Mouse (Mus musculus): ENCODE measurements around the gene Rorb. TPM values are rescaled to one million over a fixed set of nuclear protein-coding genes. Genes with fewer than 3 reads are reported as not detected.

The Rorb gene
- polyA plus RNA-seq, 1 experiment: 0.04 TPM

DNA sequence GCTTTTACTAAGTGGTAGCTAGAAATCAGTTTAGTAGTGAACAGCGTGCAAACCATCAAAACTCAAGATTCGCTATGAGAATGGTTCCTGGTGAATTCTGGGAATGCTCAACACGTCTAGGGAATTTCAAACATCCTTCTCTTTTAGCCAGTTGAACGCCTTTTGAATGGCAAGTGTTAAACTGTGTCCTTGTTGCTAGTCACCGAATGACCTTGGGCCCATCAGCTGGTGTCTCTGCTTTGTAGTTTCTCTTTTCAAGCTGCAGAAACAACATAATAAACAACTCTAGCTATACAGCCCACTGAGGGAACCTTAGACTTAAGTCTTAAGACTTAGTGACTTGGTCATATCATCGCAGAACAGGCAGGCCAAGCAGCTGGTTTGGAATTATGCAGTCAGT, 36.2 kb downstream of the Rorb start:
- H3K27me3 ChIP-seq (ENCODE audit: control insufficient read depth, insufficient read depth, low read length): no peaks in the 10 kb centered on the region
- TF ChIP-seq POLR2A (IDR thresholded peaks at IDR 0.05; ENCODE audit: control insufficient read depth, low read depth, low read length) (no peak), CTCF (IDR thresholded peaks at IDR 0.05; ENCODE audit: control insufficient read depth, insufficient read depth, insufficient replicate concordance, low read depth, low read length) (no peak)
- H3K36me3 ChIP-seq (ENCODE audit: control insufficient read depth, insufficient read depth, low read length): no peaks in the 10 kb centered on the region

DNA sequence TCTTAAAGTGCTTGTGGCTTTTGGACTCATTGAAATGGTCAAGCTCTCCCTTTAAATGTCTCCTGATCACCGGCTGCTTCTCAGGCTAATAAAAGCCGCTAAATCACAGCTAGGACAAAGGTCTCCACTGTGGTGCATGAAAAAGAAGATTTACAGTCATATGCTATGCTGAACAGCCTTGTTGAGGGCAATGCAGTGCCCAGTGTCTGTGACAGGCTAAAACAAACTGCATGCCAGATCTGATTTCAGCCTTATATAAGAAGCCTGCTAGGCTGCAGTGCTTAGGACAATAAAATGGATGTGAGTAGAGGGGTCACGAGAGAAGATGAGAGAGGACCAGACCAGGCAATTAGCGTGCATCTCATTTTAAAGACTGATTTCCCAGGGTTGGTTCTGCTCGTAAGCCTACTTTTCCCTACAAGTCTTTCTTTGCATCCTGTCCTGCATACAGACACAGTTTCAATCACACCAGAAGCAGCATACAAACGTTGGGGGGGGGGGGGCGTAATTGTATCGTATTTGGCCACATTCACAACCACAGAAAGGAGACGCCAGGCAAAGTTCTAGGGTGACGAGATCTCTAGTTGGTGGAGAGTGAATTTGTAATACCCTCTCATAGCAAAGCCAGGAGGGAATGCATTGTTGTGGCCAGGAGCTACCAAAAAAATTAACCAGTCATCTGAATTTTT, 52.1 kb downstream of the Rorb start:
- H3K4me3 ChIP-seq (ENCODE audit: control insufficient read depth, low read depth, low read length): no peak overlapping the region
- no peaks in the 10 kb centered on the region for H3K4me1 ChIP-seq (ENCODE audit: control insufficient read depth, insufficient read depth, low read length)
- no peak overlapping the region for H3K27ac ChIP-seq (ENCODE audit: control insufficient read depth, insufficient read depth, low read depth, low read length)
- H3K27me3 ChIP-seq (ENCODE audit: control insufficient read depth, insufficient read depth, low read length): no peaks in the 10 kb centered on the region
- TF ChIP-seq CTCF (IDR thresholded peaks at IDR 0.05; ENCODE audit: control insufficient read depth, insufficient read depth, insufficient replicate concordance, low read depth, low read length) (no peak), POLR2A (IDR thresholded peaks at IDR 0.05; ENCODE audit: control insufficient read depth, low read depth, low read length) (no peak)
- no peaks in the 10 kb centered on the region for H3K36me3 ChIP-seq (ENCODE audit: control insufficient read depth, insufficient read depth, low read length)

More for the DNA sequence above, 36.2 kb downstream of the Rorb start:
- Histone ChIP-seq H3K4me1 (ENCODE audit: control insufficient read depth, insufficient read depth, low read length) (no peaks in the 10 kb centered on the region), H3K4me3 (ENCODE audit: control insufficient read depth, low read depth, low read length) (no peak overlapping the region), H3K27ac (ENCODE audit: control insufficient read depth, insufficient read depth, low read depth, low read length) (no peak overlapping the region)

DNA sequence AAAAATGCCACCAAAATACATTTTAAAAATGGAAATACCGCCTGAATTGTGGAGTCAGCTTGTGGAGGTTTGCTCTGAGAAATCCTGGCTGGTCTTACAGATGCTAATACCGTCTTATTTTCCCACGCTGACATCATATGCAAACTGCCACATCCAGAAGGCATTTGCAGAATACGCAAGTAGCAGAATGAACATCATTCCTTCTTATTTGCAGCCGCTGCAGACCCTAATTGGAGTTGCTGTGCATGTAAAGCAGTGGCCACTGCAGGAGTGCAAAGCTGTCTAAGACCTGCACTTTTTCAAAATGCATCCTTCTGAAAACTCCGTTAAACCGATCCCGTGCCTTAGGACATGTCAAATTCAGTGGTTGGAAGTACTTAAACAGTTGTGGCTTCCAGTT, 52.8 kb downstream of the Rorb start:
- TF ChIP-seq POLR2A (IDR thresholded peaks at IDR 0.05; ENCODE audit: control insufficient read depth, low read depth, low read length) (no peak), CTCF (IDR thresholded peaks at IDR 0.05; ENCODE audit: control insufficient read depth, insufficient read depth, insufficient replicate concordance, low read depth, low read length) (no peak)
- Histone ChIP-seq H3K27me3 (ENCODE audit: control insufficient read depth, insufficient read depth, low read length) (no peaks in the 10 kb centered on the region), H3K4me3 (ENCODE audit: control insufficient read depth, low read depth, low read length) (no peak overlapping the region), H3K36me3 (ENCODE audit: control insufficient read depth, insufficient read depth, low read length) (no peaks in the 10 kb centered on the region), H3K27ac (ENCODE audit: control insufficient read depth, insufficient read depth, low read depth, low read length) (no peak overlapping the region), H3K4me1 (ENCODE audit: control insufficient read depth, insufficient read depth, low read length) (no peaks in the 10 kb centered on the region)

DNA sequence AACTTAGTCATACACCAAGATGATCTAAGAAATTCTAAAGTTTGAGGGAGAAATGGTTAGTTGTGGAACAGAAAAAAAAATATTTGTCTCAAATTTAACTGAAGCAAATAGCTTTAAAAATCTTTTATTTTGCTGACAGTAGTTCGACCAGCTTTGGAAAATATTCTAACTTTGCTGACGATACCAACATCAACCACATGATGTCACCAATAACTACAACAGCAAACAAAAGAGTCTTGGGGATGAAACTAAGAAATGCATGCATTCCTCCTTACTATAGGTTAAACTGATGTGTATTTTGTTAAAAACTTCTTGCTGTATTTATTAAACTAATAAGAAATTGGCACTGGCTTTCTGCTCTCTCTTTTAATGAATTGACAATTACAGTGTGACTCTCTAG, 67.9 kb downstream of the Rorb start:
- Histone ChIP-seq H3K27me3 (ENCODE audit: control insufficient read depth, insufficient read depth, low read length) (no peaks in the 10 kb centered on the region), H3K4me3 (ENCODE audit: control insufficient read depth, low read depth, low read length) (no peak overlapping the region), H3K4me1 (ENCODE audit: control insufficient read depth, insufficient read depth, low read length) (no peaks in the 10 kb centered on the region), H3K27ac (ENCODE audit: control insufficient read depth, insufficient read depth, low read depth, low read length) (no peak overlapping the region), H3K36me3 (ENCODE audit: control insufficient read depth, insufficient read depth, low read length) (no peaks in the 10 kb centered on the region)
- no peak for TF ChIP-seq POLR2A (IDR thresholded peaks at IDR 0.05; ENCODE audit: control insufficient read depth, low read depth, low read length)
- no peak for TF ChIP-seq CTCF (IDR thresholded peaks at IDR 0.05; ENCODE audit: control insufficient read depth, insufficient read depth, insufficient replicate concordance, low read depth, low read length)

DNA sequence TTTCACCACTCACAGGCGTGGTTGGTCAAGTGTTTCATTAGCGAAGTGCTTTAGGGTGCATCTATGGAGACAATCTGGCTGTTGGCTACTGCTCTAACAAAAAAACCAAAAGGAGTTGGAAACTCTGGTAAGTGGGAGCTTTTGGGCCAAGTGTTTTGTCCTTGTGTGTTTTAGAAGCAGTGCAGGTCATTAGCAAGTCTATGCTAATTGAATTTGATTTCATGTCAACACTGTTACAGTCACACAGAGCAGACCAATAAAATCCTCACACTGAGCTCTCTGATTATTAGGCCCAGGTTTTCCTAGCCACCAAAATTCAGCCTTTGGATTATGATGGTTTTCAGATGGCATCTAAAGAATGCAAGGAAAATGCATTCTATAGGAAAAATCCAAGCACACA, 70.2 kb downstream of the Rorb start:
- Histone ChIP-seq H3K36me3 (ENCODE audit: control insufficient read depth, insufficient read depth, low read length) (no peaks in the 10 kb centered on the region), H3K27me3 (ENCODE audit: control insufficient read depth, insufficient read depth, low read length) (no peaks in the 10 kb centered on the region), H3K27ac (ENCODE audit: control insufficient read depth, insufficient read depth, low read depth, low read length) (no peak overlapping the region), H3K4me3 (ENCODE audit: control insufficient read depth, low read depth, low read length) (no peak overlapping the region), H3K4me1 (ENCODE audit: control insufficient read depth, insufficient read depth, low read length) (no peaks in the 10 kb centered on the region)
- no peak for TF ChIP-seq CTCF (IDR thresholded peaks at IDR 0.05; ENCODE audit: control insufficient read depth, insufficient read depth, insufficient replicate concordance, low read depth, low read length)
- TF ChIP-seq POLR2A (IDR thresholded peaks at IDR 0.05; ENCODE audit: control insufficient read depth, low read depth, low read length): no peak

DNA sequence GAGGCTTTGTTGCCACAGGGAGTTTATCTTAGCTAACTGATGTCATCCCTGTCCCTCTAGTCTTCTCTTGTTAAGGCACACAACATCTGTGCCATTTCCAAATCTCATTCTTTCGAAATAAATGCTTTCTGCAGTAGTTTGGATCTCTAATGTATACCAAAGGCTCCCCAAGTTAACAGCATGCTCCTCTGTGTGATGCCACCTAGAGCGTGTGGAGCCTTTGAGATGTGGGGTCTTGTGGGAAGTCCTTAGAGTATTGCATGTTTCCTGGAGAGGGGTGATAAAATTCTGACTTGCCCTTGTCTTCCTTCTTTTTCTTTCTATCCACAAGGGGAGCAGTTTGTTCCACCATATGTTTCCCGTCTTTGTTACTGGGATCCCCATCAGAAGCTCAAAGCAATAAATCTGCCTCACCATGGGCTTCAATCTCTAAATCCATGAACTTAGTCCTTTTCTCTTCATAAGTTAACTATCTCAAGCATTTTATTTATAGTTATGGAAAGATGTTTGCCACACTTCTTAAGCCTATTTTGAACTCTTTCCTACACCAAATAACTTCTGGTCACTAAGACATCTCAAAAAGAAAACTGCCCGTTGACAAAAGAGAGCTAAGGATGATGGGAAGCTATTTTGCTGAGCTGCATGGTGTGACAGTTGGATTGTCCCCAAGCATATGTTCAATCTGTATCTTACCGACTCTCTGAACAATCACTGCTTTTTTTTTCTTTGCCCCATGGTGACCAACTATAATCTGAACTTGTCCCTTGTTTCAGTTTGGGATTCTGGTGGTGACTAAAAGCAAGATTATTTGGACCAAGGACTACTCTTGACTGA, 76.3 kb downstream of the Rorb start:
- no peaks in the 10 kb centered on the region for H3K4me1 ChIP-seq (ENCODE audit: control insufficient read depth, insufficient read depth, low read length)
- H3K36me3 ChIP-seq (ENCODE audit: control insufficient read depth, insufficient read depth, low read length): no peaks in the 10 kb centered on the region
- H3K27ac ChIP-seq (ENCODE audit: control insufficient read depth, insufficient read depth, low read depth, low read length): no peak overlapping the region
- H3K4me3 ChIP-seq (ENCODE audit: control insufficient read depth, low read depth, low read length): no peak overlapping the region
- TF ChIP-seq POLR2A (IDR thresholded peaks at IDR 0.05; ENCODE audit: control insufficient read depth, low read depth, low read length): no peak
- no peak for TF ChIP-seq CTCF (IDR thresholded peaks at IDR 0.05; ENCODE audit: control insufficient read depth, insufficient read depth, insufficient replicate concordance, low read depth, low read length)
- no peaks in the 10 kb centered on the region for H3K27me3 ChIP-seq (ENCODE audit: control insufficient read depth, insufficient read depth, low read length)

DNA sequence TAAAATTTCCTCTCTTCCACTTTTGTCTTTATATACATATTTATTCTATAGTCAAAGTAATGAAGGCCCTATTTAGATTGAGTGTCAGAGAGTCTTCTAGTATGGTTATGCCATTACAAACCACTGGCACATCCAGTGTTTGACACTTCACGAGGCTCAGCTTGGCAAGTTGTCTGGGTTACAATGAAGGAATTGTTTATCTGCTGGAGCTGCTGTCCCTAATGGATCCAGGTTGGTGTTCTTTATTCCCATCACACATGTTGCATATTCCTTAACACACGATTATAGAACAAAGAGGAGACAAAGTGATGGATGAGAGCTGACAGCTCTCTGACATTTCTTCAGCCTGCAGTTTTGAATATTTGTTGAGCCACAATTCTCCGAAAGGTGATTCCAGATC, 77.0 kb downstream of the Rorb start:
- TF ChIP-seq CTCF (IDR thresholded peaks at IDR 0.05; ENCODE audit: control insufficient read depth, insufficient read depth, insufficient replicate concordance, low read depth, low read length) (no peak), POLR2A (IDR thresholded peaks at IDR 0.05; ENCODE audit: control insufficient read depth, low read depth, low read length) (no peak)
- Histone ChIP-seq H3K36me3 (ENCODE audit: control insufficient read depth, insufficient read depth, low read length) (no peaks in the 10 kb centered on the region), H3K27ac (ENCODE audit: control insufficient read depth, insufficient read depth, low read depth, low read length) (no peak overlapping the region), H3K4me3 (ENCODE audit: control insufficient read depth, low read depth, low read length) (no peak overlapping the region), H3K4me1 (ENCODE audit: control insufficient read depth, insufficient read depth, low read length) (no peaks in the 10 kb centered on the region), H3K27me3 (ENCODE audit: control insufficient read depth, insufficient read depth, low read length) (no peaks in the 10 kb centered on the region)
